Mouse (Mus musculus): ENCODE results near the gene Fbxw5.
A peak's percentile ranks its signal among the peaks of the same experiment; 100 is the strongest.
"Not testable (repeated sequence)": the region's sequence is repeated elsewhere in the genome, so short reads cannot be mapped to it uniquely, and the experiment has no call there.

The Fbxw5 gene

DNA sequence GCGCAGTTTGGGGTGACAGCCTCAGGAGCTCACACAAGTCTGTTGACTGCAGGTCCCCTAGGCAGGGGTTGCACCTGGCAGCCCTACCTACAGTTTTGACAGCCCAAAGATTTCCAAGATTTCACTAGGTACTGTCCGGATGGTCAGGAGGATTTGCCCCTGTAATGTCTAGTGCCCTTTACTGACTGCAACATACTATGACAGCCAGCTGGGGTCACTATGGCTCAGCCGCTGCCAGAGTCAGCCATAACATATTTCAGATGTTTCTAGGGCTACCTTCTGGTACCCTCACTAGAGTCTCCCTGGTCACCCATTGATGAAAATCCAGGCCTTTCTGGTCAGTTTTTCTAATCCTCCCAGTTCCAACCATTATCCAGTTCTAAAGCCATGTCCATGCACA is 9.4 kb downstream of the Fbxw5 start:
- DNase-seq (ENCODE audit: low spot score): peak; percentile 3

DNA sequence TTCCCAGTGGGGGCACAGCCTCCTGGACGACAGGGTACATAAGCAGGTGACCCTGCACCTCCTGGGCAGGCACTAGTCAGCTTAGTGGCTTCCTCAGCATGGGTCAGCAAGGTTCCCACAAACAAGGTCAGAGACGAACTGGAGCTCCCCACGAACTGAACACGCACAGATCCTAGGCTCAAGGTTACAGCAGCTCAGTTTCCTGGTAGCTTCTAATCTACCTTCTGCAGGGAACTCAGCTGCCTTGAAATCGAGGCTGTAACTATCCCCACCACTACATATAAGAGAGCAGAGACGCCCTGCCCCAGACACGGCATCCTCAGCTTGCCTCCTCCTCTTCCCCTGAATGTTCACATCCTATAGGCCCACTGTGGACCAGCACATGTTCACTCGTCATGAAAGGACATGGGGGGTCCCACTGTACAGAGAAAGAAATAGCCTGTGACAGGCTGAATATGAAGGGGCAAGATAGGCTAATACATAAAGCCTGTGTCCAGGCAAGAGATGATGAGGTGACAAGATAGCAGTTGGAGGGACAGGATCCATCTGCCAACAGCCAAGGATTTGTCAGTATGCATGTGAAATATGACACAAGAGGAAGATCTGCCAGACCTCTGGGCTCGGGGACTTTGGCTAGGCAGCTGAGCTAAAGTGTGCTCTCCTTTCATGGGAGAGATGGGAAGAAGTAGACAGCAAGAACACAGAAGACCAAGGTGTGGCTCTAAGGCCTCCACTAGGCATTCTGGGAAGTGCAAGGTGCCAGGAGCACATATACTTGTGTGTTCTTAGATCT is 26.2 kb downstream of the Fbxw5 start:
- no peak for DNase-seq (ENCODE audit: low spot score)

DNA sequence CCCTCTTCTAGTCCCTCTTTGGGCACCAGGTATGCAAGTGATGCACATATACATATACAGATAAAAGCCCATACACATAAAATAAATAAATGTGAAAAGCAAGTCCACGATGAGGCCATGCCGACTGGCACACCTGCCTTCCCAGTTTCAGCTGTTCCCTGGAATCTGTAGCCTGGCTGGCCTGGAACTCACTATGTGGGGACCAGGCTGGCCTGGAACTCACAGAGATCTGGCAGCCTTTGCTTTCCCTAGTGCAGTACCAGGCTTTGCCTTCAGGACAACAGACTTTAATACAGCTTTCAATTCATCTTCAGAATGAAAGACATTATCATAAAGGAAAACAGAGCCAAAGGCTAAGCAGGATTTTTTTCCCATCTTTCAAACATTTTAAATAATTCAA is 33.2 kb downstream of the Fbxw5 start:
- no peak for DNase-seq (ENCODE audit: low spot score)

DNA sequence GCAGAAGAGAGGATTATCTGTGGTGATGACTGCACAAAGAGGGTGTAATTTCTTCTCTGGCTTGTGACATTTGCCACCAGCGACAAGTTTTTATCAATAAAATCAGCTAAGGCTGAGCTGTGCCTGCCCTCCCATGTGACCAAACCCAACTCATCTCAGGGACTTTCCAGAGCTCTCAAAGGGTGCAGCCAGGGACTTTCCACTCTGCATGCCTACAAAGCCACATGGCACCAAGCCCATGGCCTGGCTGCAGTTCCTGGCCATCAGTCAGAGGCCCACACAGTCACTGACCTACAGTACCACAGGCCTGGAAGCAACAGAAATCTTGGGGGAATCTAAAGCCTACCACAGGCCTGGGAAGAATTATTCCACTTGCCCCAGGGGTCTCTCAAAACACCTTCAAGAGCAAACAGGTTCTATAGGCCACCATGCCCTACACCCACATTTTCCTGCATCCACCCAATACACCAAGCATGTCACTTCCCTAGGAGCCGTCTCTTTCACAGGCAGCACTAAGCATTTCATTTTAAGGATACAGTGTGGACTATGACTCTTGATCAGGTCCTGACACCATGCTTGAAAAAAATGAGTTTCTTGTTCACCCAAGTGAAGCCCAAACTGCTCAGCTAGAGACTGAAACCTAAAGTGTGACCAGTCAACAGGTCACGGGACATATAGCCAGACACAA is 33.8 kb downstream of the Fbxw5 start:
- peak; percentile 88 for DNase-seq (ENCODE audit: low spot score)

DNA sequence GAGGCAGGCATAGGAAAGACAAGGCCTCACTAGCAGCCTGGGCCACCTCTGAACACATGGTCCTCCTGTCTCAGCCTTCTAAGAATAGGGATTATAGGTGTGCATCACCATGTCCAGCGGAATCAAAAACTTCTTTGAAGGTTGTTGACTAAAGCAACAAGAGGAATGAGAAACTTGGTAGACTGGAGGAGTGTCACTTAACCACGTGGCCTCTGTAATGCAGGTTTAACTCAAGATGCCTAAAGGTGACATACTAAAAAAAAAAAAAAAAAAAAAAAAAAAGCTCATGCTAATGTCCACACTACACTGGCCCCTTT is 34.3 kb downstream of the Fbxw5 start:
- no peak for DNase-seq (ENCODE audit: low spot score)

DNA sequence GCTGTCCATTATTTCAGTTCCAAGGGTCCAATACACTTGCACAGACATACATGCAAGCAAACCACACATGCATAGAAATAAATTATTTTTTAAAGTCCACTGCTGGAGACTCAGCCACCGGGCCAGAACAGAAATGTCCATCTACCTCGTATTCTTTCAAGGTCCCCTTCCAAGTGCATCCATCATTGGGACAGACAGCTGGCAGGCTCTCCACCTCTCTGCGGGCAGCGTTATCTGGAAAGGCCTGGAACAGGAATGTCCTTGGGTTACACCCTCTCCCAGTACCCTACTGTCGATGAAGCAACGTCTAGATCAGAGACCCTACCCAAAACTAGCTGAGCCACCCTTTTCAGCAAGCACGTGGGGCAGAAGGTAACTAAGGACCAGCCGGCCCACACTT is 36.0 kb downstream of the Fbxw5 start:
- no peak for DNase-seq (ENCODE audit: low spot score)

DNA sequence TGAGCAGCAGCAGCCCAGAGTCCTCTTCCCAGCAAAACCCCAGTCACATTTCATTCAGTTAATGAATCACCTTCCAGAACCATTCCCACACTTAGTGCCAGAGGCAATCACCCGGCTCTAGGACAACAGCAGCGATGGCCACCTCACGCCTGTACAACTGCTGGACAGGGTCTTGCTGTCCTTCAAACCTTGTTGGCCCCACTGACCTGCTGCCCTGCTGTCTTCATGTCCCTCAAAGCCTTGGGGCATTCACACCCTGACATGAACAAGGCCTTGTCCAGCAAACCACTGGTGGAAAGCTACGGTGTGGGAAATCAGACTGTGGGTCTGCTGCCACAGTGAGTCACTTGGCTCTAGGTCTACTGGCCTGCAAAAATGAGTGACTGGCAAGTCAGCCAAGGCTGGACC is 40.0 kb downstream of the Fbxw5 start:
- DNase-seq (ENCODE audit: low spot score): no peak

DNA sequence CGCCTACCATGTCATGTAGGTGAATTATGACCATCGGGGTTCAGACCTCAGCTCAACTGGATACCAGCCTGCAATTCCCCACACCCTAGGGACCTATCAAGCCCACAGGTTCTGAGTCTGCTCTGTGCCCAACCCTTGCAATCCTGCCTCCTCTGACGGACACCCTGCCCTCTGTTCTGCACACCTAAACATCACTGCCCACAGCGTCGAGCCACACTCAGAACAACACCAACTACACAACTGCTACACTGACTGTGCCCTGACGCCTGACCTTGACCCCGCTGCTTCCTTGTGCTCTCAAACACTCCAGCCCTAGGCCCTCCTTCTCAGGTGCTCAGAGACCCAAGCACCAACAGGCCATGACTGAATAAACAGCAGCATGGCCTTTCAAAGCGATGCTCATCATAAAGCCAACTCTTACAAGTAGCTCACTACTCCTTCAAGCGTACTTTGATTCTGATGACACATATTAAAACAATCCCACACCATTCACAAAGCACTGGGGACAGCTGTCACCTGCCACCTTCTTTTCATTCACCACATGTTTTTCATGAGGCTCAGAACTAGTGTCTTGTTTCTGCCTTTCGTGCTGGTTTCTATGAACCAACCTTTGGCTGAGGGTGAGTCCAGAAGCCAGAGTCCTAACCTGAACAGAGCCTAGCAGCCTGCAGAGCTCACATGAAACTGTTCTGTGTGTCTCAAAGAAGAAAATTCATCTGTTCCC is 41.3 kb downstream of the Fbxw5 start:
- DNase-seq (ENCODE audit: low spot score): peak; percentile 13

DNA sequence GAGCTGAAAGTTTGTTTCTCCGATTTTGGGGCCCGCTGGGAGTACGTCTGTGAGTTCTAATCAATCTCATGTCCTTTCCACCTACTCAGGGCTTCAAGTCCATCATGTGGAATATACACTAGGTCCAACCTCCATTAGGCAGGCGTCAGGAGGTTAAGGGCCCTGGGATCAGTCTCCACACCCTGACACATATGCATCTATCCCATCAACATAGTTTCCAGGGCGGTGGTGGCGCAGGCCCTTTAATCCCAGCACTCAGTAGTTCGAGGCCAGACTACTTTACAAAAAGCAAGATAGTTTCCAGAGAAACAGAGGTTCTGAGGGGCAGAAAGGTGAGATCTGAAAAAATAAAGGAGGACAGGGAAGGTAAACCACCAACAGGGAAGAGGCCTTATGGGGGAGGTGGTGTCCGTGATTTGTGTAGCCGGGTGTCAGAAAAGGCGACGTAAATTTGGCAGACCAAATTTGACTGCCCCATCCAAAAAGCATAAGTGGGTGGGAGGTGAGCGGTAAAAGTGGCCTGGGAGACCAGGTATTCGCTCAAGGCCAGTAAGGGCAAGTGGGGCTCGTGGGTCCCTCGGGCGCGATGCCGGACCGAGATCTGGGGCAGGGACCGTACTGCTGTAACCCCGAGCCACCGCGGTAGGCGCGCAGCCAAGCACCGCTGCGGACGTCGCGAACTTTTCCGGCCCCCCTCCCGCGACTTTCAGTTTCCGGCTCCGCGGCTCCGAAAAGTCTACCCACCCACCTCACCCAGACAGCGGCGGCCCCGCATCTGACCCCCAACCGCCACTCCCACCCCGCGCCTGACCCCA is 45.7 kb downstream of the Fbxw5 start:
- peak; percentile 5 for DNase-seq (ENCODE audit: low spot score)

DNA sequence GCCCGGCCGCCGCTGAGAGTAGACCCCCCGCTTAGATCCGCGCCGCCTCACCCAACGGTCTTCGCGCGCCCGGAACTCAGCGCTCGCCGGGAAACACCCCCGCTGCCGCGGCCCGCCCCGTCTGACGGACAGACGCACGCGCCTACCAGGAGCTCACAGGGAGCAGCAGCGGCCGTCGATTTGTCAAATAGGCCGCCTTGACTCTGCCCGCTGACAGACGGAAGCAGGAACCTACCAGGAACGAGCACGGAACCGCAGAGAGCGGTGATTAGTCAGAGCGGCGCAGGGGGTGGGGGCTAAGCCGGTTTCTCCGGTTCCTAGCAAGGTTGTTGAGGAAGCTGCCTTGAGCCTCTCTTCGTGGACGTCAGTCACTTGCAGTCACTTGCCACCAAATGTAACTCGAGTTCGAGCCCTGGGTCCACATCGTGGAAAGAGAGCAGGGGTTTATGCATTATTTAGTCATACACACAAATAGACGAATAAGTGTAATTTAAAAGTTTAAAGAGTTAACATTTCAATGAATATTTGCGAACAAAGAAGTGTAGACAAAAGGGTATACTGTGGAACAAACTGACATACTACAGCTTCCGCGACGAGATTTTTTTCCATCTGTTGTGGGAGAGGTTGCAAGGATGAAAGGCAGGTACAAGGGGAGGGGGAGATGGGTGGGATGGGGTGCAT is 46.4 kb downstream of the Fbxw5 start, which contains the start of gene Traf2:
Traf2 (minus strand) TSS at position 130 of the 681 bp plus-strand sequence.
- peak; percentile 100 for DNase-seq (ENCODE audit: low spot score)

DNA sequence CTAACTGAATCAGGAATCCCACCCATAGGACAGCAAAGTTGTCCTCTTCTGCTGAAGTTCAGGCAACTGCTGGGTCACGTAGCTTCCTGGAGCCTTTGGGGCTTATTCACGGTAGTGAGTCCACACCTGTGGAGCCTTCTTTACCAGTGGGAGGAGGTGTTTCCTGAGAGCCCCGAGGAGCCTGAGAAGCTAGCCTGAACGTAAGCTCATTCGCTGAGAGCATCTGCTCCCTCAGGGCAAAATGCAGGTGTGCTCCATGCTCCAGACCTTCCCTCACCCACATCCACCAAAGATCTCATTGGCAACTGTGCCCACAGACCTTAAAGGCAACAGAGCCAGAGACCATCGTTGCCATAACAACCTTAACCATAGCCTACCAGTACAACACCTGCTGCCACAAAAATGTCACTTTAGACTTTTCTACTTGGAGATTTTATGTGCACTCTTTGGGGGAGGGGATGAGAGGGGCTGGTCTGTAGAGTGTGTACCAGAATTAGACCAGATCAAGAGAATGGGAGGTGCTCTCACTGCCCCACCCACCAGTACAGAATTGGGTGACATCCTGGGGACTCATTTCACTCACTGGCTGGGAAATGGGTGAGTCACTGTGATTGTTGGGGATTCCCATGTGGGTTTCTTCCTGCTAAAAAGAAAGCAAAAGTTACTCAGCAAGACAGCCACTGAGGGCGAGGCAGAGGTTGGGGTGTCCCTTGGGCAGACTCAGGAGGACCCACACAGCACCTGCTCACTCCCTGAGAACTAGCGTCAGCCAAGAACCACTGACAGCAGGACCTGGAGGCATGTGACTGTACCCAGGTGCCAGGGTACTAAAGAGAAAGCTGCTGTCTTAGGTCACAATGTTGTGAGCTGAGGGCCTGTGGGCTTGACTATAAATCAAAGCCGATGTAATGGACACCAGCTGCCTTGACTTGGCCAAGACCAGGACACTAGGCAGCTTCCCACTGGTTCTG is 48.8 kb downstream of the Fbxw5 start:
- no peak for DNase-seq (ENCODE audit: low spot score)

DNA sequence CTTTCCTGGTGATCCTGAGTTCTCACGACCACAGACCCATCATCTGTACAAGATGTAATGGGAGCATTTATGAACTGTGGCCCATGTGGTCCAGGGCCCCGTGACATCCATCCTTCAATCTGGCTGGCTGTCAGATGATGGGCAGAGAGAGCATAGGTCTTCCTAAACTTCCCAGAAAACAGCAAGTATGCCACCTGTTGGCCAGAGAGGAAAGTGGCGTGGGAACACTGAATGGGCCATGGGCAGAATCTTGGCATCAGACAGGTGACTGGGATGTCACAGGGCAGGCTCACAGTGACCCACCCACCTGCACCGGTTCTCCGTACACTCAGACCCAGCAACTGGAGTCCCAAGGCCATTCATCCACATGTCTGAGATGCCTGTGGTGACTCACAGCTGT is 50.6 kb downstream of the Fbxw5 start:
- DNase-seq (ENCODE audit: low spot score): peak; percentile 59

DNA sequence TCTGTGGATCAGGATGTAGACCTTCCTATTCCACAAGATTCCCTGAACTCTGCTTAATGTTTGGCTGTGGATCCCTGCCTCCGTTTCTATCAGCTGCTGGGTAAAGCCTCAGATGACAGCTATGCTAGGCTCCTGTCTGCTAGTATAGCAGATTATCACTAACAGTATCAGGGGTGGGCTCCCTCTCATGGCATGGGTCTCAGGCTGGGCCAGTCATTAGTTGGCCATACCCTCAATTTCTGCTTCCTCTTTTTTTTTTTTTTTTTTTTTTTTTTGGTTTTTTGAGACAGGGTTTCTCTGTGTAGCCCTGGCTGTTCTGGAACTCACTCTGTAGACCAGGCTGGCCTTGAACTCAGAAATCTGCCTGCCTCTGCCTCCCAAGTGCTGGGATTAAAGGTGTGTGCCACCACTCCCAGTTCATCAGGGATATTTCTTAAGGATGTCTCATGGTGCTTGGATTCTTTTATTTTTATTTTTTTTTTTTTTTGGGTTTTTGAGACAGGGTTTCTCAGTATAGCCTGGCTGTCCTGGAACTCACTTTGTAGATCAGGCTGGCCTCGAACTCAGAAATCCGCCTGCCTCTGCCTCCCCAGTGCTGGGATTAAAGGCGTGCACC is 52.7 kb downstream of the Fbxw5 start:
- not testable (repeated sequence) for DNase-seq (ENCODE audit: low spot score)
